Mouse (Mus musculus): ENCODE results near the gene Anp32a.
A peak's percentile ranks its signal among the peaks of the same experiment; 100 is the strongest.

The Anp32a gene

GRCm38 (mm10) chr9:62369172-62369571 lies 28.1 kb downstream of the Anp32a start:
- DNase-seq (ENCODE audit: low spot score in 2 of 2), result no peak

DNA sequence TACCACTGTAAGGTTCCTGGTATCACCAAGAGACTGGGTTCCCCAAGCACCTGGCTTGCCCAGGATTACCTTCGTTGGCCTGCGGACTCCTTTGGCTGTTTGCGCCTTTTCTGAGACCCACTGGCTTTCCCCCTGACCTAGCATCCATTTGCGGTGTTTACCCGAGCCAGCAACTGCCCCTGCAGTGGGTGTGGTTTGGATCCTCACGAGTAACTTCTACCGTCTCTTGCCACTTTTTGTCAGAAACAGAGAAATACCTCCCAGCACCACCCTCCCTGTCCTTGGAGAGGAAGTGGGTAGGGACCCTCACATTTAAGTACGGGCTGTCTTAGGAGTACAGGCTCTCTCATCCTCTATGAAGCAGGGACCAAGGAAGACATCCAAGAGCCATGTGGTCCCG lies 29.1 kb downstream of the Anp32a start:
- DNase-seq (ENCODE audit: low spot score in 2 of 2), result no peak

- DNase-seq (ENCODE audit: low spot score in 2 of 2), result no peak
Observed at GRCm38 (mm10) chr9:62370648-62371280, 29.7 kb downstream of the Anp32a start.

DNA sequence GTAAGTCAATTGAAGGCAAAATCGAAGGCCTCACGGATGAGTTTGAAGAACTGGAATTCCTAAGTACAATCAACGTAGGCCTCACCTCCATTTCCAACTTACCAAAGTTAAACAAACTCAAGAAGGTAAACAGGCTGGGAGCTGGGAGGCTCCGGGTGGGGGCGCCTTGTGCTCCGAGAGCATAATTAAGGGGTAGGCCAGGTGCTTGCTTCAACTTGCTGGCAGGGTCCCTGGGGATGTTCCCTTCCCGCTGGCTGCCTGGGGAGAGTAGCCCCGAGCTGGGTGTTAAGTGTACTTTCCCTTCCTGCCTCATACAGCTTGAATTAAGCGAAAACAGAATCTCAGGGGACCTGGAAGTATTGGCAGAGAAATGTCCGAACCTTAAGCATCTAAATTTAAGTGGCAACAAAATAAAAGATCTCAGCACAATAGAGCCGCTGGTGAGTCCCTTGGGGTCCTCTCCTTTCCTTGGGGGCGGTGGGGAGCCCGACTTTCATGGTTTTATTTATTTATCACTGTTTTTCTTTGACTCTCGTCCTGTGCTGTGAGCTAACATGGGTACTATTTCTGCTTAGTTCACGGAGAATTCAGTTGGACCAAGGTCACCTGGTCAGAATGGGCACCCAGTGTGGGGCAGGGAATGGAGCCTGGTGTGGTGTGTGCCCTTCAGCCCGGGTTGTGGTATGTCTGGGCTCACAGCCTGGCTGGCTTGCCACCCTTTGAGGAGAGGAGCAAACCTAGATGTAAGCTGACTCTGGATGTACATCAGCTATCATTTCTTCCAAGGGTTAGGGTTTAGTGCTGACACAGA lies 30.9 kb downstream of the Anp32a start:
- DNase-seq (ENCODE audit: low spot score in 2 of 2), result no peak

- DNase-seq (ENCODE audit: low spot score in 2 of 2), result no peak
Observed at GRCm38 (mm10) chr9:62372556-62373221, 31.6 kb downstream of the Anp32a start.

DNA sequence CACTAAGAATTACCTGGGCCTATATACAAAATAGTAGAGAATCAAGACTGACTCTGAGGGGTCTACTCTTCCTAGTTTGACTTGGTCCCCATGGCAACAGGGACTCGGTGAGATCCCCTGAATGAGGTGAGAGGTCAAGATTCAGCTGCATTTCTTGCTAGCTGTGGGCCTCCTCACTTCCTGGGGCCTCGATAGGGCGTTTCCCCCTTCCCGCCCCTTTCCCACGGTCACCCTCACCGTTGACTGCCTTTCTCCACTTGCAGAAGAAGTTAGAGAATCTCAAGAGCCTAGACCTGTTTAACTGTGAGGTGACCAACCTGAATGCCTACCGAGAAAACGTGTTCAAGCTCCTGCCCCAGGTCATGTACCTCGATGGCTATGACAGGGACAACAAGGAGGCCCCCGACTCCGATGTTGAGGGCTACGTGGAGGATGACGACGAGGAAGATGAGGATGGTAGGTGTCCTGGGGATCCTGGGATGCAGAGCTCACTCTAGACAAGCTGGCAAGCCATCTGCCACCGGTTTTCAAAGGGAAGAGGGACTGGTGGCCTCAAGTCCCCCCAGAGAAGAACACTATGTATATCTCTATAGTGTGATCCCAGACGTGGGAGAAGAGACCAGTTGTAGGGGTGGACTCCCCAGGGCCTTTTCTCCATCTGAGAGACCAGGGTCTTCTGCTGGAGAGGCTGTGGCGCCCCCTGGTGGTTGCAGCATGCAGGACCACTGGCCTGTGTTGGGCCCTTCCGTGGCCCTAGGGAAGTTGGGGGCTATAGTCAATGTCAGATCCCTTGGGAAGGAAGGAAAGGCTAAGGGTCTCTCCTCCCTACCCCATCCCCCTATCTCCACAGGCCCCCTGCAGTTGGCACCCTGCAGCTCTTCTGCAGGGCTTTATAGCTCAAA lies 32.4 kb downstream of the Anp32a start:
- peak in 1 of 2 experiments; percentile 62 for DNase-seq (ENCODE audit: low spot score in 2 of 2)

- no peak for DNase-seq (ENCODE audit: low spot score in 2 of 2)
Observed at GRCm38 (mm10) chr9:62374276-62374675, 33.2 kb downstream of the Anp32a start.

GRCm38 (mm10) chr9:62377897-62378296 lies 36.8 kb downstream of the Anp32a start:
- DNase-seq (ENCODE audit: low spot score in 2 of 2), result no peak

DNA sequence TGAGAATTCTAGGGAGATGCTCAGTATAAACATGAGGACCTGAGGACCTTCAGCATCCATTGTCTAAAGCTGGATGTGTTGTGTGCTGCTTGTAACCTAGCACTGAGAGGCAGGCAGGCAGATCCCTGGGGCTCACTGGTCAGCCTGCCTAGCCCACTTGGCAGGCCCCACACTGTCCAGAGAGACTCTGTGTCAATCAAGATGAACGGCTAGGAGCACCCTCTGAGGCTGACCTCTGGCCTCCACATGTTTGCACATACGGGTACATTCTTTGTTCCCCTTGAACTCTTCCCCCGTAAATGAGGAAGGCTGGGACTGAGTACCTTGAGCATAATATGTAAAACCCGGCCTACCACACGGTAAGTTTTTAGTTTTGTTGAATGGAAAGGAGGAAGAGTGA lies 39.3 kb downstream of the Anp32a start:
- no peak for DNase-seq (ENCODE audit: low spot score in 2 of 2)

GRCm38 (mm10) chr9:62381402-62381913 lies 40.4 kb downstream of the Anp32a start:
- DNase-seq (ENCODE audit: low spot score in 2 of 2), result no peak

DNA sequence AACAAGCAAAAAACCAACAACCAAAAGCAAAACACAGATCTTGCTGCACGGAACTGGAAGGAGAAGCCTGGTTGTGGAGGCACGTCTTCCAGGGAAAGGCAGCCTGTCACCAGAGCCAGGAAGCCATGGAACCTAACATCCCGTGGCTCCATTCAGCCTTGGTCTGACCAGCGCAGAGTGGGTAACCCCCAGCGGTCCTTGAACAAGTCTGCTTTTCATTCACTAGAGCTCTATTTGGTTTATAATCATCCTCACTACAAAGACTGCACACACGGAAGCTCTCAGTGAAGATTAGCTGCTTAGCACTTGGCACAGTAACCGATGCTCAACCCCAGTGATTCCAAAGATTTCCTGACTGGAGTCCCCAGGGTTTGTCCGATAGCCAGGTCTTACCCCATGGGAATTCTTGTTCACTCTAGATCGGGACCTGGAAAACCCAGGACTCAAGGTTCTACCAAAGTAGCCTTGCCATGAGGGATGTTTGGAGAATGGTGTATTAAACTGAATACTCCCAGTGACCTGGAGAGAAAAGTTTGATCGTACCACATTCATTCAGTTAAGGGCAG lies 41.5 kb downstream of the Anp32a start:
- DNase-seq (ENCODE audit: low spot score in 2 of 2), result no peak

DNA sequence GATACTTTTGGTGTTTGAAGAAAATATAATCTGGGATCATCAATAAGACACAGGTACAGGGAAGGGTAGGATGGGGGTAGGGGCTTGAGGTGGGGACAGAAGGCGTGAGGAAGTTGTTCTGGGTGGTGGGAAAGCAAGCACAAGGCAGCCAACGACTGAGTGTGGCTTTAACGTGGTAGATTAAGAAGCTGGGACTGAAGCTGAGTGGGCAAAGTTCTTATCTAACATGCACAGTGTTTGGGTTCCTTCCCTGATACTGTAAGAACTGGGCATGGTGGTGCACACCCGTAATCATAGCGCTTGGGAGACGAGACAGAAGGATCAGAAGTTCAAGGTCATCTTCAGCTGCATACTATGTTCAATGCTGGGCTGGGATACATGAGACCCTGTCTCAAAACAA lies 44.0 kb downstream of the Anp32a start:
- DNase-seq (ENCODE audit: low spot score in 2 of 2), result no peak

GRCm38 (mm10) chr9:62385727-62386518 lies 44.8 kb downstream of the Anp32a start:
- DNase-seq (ENCODE audit: low spot score in 2 of 2), result no peak

DNA sequence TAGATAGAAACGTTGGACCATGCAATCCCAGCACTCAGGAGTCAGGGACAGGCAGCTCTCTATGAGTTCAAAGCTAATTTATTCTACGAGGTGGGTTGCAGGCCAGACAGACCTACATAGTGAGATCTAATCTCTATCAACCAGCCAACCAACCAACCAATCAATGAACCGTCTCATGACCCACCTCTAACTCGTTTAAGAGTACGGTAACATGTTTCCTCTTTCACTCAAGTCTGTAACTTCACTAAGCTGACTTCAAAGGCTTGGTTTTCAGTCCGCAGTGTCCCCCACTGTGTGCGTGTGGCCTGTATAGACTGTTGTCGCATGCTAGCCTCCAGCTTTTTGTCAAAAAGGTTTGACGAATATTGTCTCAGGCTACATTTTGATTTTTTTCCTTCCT lies 48.6 kb downstream of the Anp32a start:
- no peak for DNase-seq (ENCODE audit: low spot score in 2 of 2)

GRCm38 (mm10) chr9:62393531-62393930 lies 52.4 kb downstream of the Anp32a start:
- no peak for DNase-seq (ENCODE audit: low spot score in 2 of 2)

- DNase-seq (ENCODE audit: low spot score in 2 of 2), result no peak
Observed at GRCm38 (mm10) chr9:62394163-62394562, 53.1 kb downstream of the Anp32a start.

DNA sequence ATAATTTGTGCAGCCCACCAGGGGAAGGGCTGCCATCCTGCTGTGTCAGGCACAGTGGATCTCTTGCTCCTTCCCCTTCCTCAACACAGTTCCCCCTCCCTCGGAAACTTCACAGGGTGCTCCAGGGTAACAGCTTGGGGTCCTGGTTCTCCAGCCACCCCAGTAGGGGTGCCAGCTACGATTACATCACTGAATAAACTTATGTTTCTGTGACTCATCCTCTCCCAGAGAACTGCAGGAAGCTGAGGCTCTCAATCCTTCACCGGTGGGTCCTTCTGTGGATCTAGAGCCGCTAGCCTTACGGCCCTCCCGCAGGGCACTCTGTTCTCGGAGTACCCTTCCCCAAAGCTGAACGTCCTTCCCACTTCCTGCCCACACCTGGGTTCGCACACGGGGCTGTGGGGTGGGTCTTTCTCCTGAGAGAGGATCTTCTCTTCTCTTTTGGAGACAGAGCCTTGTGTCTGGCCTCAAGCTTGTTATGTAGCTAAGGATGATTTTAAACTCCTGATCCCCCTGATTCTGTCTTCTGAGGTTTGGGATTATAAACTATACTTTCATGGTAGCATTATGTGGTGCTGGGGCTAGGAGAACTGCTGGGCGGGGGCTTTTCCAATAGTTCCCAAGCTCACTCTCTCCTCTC lies 59.6 kb downstream of the Anp32a start:
- DNase-seq (ENCODE audit: low spot score in 2 of 2), result no peak

- DNase-seq (ENCODE audit: low spot score in 2 of 2), result no peak
Observed at GRCm38 (mm10) chr9:62401589-62401988, 60.5 kb downstream of the Anp32a start.

GRCm38 (mm10) chr9:62406423-62407013 lies 65.4 kb downstream of the Anp32a start:
- no peak for DNase-seq (ENCODE audit: low spot score in 2 of 2)
